Mouse (Mus musculus) layer of hippocampus, adult 2 months (tissue): ENCODE data around the gene Sarnp. TPM values are rescaled to one million over a fixed set of nuclear protein-coding genes. Genes with fewer than 3 reads are reported as not detected.

Experiments
- DNase-seq, 2 experiments: peaks; one replicate each; pipeline ENCODE4 v3.0.0; 2022; ENCODE audit warnings: low spot score in 2 of 2
- H3K27ac ChIP-seq: fragments of 200-600 bp; 2 replicates; pipeline ENCODE4 v1.8.1; 2022
- H3K4me3 ChIP-seq: fragments of 200-600 bp; 2 replicates; pipeline ENCODE4 v1.8.1; 2022; ENCODE audit warnings: mild to moderate bottlenecking
- CTCF ChIP-seq: fragments of 200-600 bp; conservative IDR thresholded peaks from 2 replicates; pipeline ENCODE4 v1.8.1; 2022; ENCODE audit warnings: antibody characterized with exemption, mild to moderate bottlenecking, moderate library complexity
- total RNA-seq, 2 experiments: library from RNA; stranded (reverse); gene quantifications; 2 replicates each; pipeline ENCODE4 v1.2.3; 2021

Sarnp gene
- total RNA-seq, 2 experiments from 2014 or later = 39.3 to 42.2 TPM

DNA sequence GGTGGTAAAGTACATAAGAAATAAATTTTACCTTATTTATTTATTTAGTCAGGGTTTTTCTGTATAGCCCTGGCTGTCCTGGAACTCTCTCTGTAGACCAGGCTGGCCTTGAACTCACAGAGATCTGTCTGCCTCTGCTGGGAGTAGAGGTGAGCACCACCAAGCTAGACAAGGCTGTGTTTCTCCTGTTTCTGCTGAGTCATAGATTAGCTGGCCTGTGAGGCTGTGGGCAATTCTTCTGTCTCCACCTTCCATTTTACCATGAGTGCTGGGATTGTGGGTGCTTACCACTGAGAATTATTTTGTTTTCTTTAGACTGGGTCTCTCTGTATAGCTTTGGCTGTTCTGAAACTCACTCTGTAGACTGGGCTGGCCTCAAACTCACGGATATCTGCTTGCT is 84.3 kb downstream of the Sarnp start:
- Histone ChIP-seq H3K27ac (no peak overlapping the region), H3K4me3 (no peak overlapping the region)
- no peak for TF ChIP-seq CTCF
- no peak for DNase-seq

DNA sequence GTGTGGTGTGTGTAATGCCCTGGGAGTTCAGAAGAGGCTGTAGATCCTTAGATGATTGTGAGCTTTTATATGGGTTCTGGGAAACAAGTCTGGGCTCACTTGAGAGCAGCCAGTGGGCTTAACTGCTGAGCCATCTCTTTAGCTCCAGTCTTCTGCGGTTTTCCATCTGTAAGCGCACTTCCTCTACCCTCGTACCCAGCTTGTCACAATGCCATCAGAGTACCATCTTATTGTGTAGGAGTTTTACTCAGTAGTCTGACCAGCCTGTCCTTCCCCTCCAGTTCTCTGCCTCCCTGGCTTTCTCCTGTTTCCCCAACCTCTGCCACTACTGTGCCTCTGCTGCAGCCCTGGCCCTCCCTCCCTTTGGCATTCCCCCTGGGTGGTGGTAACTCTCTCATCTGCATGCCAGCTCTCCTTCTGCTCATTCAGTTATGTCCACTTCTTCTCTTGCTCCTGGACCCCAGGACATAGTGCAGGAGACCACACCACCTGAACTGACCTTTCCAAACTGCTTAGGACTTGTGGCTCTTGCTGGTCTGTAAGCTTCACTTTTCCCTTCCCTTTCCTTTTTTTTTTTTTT is 85.4 kb downstream of the Sarnp start:
- no peak for TF ChIP-seq CTCF
- no peak overlapping the region for H3K4me3 ChIP-seq

DNA sequence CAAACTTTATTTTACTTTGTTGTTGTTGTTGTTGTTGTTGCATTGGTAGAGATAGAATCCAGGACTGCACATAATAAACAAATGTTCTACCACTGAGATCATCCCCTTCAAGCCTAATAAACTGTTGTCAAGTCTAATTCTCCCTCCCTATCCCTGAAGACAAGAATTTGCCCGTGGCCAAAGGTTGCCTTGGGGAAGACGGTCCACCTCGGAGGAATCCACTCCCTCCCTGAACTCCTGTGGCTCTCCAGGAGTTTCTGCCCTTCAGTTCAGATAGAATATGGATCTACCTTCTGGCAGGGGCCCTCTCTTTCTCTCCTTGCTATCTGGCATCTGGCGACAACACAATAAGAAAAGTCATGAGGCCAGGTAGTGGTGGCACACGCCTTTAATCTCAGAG is 87.7 kb downstream of the Sarnp start:
- no peak for TF ChIP-seq CTCF
- Histone ChIP-seq H3K27ac (no peak overlapping the region), H3K4me3 (no peak overlapping the region)
- no peak for DNase-seq

More for the DNA sequence above, 85.4 kb downstream of the Sarnp start:
- no peak for DNase-seq
- no peak overlapping the region for H3K27ac ChIP-seq

DNA sequence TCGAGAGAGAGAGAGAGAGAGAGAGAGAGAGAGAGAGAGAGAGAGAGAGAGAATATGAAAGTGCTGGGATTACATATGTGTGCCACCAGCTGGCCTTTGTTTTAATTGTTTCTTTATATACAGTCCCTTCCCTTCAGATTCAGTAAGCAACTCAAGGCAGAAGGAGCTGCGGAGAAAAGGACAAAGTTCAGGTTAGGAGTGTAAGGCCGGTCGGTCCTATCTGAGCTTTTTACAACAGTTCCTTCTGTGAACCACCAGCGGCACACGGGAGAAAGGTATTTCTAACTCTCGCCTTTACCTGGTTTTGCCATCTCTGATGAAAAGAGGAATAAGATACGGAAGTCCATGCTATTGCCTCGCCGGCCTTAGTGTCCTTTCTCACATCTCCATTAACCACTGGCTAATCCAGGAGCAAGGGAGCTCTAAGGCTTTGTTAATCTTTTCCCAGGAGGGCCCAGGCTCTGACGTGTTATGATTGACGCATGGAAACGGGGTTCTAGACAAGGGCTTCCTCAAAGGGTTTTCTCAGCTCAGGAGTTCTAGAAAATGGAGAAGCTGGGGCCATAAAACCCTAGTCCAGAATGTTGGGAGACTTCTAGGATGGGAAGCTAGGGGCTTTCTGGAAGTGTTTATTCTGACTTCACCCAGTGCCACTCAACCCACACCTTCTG is 91.8 kb downstream of the Sarnp start:
- no peak for DNase-seq
- TF ChIP-seq CTCF = no peak
- H3K27ac ChIP-seq = peak overlapping the region; percentile 98
- H3K4me3 ChIP-seq = peak overlapping the region; percentile 74

DNA sequence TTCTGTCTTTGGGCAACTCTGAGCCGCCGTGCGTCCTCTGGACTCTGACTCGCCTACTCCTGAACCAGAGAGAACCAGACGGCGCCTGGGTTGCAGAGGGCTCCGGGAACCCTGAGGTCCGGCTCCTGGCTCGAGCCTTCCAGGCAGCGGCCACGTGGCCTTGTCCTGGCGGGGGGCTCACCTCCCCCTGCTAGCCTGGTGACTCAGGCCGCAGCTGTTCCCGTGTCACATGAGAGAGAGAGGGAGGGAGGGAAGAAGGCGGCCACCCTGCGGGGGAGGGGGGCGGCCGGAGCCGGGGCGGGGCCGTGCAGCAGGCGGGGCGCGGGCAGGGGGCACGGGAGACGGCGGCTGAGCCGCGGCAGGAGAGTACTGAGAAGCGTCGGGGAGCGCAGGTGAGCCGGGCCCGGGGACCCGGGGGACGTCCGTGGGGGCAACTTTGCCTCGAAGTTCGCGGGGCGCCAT is 92.5 kb downstream of the Sarnp start:
- Histone ChIP-seq H3K4me3 (peak overlapping the region; percentile 74), H3K27ac (peak overlapping the region; percentile 98)
- TF ChIP-seq CTCF = no peak
- peak; percentile 65 to 78 for DNase-seq

DNA sequence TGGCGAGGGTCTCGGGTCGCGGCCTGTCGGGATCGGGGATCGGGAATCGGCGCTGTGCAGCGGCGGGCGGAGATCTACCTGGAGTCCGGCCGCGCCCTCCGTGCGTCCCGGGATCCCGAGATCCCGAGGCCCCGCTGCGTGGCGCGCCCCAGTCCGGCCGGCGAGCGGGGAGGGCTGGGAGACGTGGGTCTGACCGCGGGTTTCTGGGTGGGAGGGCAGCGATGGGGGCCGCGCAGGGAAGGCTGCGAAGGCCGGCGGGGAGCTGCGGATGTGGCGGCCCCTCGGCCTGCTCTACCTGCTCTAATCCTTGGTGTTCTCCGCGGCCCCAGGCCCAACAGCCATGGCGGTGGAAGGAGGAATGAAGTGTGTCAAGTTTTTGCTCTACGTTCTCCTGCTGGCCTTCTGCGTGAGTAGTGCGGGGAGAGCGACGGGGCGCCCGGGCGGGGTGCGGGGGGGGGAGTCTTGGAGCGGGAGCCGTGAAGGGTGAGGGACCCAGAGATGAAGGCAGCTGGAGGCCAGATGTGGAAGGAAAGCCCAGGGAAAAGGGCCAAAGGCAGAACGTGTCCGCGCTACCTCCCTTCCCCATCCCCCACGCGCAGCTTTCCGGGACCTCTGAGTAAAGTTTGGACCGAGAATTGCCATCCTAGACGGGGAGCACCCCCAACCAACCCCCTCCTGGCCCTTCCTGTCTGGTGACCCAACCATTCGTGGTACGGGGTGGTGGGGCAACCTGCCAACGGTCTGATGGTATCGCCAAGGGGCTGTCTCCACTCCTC is 93.1 kb downstream of the Sarnp start:
- peak overlapping the region; percentile 98 for H3K27ac ChIP-seq
- H3K4me3 ChIP-seq = peak overlapping the region; percentile 74
- TF ChIP-seq CTCF = no peak
- peak in 1 of 2 experiments; percentile 48 for DNase-seq

DNA sequence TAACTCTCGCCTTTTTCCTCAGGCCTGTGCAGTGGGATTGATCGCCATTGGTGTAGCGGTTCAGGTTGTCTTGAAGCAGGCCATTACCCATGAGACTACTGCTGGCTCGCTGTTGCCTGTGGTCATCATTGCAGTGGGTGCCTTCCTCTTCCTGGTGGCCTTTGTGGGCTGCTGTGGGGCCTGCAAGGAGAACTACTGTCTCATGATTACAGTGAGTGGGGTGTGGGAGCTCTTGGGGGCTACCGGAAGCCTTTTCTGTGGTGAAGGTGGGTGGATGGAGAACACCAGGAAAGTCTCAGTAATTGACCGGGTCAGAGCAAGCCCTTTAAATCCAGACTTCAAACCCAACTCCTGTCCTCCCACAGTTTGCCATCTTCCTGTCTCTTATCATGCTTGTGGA is 94.3 kb downstream of the Sarnp start:
- no peak for TF ChIP-seq CTCF
- Histone ChIP-seq H3K4me3 (peak overlapping the region; percentile 74; the same call in 1 of the 2 replicates), H3K27ac (no peak overlapping the region)
- DNase-seq = no peak

DNA sequence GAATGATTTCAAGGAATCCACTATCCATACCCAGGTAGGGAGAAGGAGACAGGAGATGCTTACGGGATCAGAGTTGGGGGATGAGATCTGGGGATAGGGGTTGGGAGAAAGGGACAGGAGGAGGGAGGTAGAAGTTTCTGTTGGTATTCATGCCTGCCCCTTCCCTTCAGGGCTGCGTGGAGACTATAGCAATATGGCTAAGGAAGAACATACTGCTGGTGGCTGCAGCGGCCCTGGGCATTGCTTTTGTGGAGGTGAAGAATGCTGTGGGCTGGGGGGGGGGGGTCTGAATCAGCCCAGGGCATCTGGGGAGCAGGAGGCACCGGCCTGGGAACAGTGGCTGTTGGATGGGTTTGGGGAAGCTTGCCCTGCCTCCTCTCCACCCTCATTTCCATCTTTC is 95.1 kb downstream of the Sarnp start:
- Histone ChIP-seq H3K4me3 (no peak overlapping the region), H3K27ac (no peak overlapping the region)
- no peak for DNase-seq
- TF ChIP-seq CTCF = no peak

DNA sequence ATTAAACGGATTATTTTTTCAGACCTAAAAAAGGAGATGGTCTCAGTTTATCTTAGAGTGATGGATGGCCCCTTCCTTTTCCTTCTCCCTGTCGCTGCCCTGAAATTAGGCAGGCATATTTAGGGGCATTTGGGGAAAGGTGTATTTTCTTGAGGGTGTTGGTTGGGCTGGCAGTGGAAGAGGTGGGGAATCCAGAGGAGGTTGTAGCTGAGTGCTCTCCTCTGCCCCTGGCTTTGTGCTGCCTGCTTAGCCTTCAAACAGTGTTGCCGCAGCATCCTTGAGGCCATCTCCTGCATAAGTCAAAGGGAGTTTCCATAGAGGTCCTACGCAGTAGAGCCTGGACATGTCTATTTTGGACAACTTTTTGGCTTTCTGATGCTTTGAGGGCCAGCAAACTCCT is 95.7 kb downstream of the Sarnp start:
- H3K27ac ChIP-seq = no peak overlapping the region
- no peak overlapping the region for H3K4me3 ChIP-seq
- DNase-seq = no peak
- TF ChIP-seq CTCF = no peak

DNA sequence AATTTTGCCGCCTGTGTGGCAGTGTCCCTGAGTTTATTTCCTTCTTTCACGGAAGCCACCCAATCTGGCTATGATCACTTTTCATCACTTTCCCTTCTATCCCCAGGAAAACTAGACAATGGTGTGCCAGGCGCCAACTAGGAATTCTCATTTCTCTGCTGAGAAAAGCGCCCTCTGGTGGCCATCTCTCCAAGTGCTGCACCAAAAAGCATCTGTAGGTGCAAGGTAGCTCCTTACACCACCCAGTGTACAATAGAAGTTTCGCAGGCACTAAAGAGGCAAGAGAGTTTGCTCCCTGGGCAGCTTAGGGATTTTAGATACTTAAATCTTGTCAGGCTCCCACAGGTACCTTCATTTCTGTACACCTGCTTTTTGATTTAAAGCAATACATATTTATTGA is 96.1 kb downstream of the Sarnp start:
- peak; percentile 98 for TF ChIP-seq CTCF
- Histone ChIP-seq H3K27ac (no peak overlapping the region), H3K4me3 (no peak overlapping the region)
- peak; percentile 90 to 92 for DNase-seq

DNA sequence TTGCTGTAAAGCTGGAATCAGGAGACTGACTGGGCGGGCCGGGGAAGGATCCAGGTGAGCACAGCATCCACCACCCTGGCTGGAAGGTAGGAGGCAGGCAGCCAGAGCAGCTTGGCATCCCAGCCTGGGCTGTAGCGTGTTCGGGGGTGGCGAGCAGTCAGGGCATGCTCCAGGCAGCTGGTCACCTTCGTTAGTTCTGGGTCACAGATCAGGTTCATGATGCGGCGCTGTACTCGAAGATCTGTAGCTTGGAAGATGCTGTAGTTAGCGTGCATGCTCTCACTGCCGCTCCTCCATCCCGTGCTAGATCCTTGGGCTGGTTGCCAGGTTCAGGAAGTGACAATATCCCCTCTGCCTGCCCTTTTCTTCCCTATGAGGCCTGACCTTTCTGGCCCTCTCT is 96.6 kb downstream of the Sarnp start:
- no peak for DNase-seq
- H3K4me3 ChIP-seq = no peak overlapping the region
- TF ChIP-seq CTCF = no peak
- no peak overlapping the region for H3K27ac ChIP-seq

DNA sequence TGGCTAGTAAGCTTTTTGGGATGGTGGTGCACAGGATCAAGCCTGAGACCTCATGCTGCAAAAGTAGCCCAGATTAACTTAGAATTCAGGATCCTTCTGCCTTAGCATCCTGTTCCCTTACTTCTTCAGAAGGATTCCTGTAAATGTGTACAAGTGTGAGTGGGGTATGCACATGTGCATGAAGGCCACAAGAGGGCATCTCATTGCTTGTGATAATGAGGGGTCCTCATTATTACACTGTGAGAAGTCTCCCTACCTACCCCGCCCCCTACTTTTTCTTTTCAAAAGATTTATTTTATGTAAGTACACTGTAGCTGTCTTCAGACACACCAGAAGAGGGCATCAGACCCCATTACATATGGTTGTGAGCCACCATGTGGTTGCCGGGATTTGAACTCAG is 98.4 kb downstream of the Sarnp start:
- Histone ChIP-seq H3K4me3 (no peak overlapping the region), H3K27ac (no peak overlapping the region)
- DNase-seq = no peak
- TF ChIP-seq CTCF = peak; percentile 63

DNA sequence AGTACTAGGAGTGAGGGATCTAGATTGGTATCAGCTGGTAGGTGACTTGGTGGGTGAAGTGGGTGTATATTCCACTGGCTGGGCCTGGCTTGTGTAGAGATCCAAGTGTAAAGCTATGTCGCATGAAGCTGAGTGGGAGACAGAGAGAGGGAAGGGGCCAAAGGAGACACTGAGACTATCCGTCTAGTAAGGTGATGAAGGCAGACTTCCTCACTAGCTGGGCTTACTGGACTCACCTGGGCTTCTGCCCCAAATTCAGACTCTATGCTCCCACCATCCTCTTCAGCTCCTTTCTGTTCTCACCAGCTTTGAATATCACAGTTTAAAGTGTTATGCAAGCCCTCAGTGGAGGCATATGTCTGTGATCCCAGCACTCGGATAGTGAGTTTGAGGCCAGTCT is 99.5 kb downstream of the Sarnp start:
- no peak for DNase-seq
- no peak for TF ChIP-seq CTCF
- Histone ChIP-seq H3K4me3 (no peak overlapping the region), H3K27ac (0 out of 2 replicates have a peak overlapping the region, but pooled peaks have one; percentile 24)

DNA sequence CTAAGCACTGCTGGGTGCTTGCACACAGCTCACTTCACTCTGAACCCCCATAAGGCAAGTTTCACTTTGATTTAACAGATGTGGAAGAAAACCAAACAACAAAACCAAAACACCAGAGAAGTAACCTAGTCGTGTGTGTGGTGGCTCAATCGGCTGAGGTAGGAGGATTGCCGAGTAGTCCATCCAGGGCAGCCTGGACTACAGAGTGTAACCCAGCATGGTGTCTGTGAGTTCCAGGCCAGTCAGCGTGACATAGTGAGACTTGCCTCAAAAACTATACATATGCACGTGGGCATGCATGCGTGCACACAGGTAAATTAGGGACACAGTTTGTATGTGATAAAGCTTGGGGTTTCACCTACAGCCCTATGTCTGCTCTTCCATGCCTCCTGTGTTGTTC is 100.3 kb downstream of the Sarnp start:
- Histone ChIP-seq H3K27ac (no peak overlapping the region), H3K4me3 (no peak overlapping the region)
- no peak for DNase-seq
- no peak for TF ChIP-seq CTCF
